10 mouse cellular contexts compared by ENCODE assay signal in genomic region chrX:100728947-100729346, GRCm38 (mm10). TPM values are rescaled to one million over a fixed set of nuclear protein-coding genes. Genes with fewer than 3 reads are reported as not detected.
DNase-seq lines count a peak whose midpoint lies in the region; ATAC-seq lines count a peak whose summit lies in the region.
"Had no signal": no experiment of that assay in that cellular context is flagged by ENCODE, and none has a peak within 500 bp of the region (broad histone marks: within the 10 kb centered on the region; RNA-seq: fewer than 3 reads in every experiment).

No protein-coding gene starts in this region.

- H3K4me2 ChIP-seq in lung, embryonic 15.5 days: no peak overlapping the region
- H3K4me2 ChIP-seq in midbrain, embryonic 16.5 days (ENCODE audit: low read length): no peak overlapping the region
- H3K4me2 ChIP-seq in liver, embryonic 11.5 days: no peak overlapping the region

- peak; percentile 41; the same call in 1 of the 2 replicates for ATAC-seq in lung, embryonic 15.5 days (ENCODE audit: borderline replicate concordance, extremely low read depth, low FRiP score, low TSS enrichment)
- peak; percentile 61 for ATAC-seq in midbrain, embryonic 16.5 days
- no peak for ATAC-seq in liver, embryonic 11.5 days (replicated peaks; ENCODE audit: low FRiP score)

- DNase-seq in cerebellum, adult 9-11 months: peak; percentile 2
- no peak for DNase-seq in cerebellum, adult 8-10 months
- no peak for DNase-seq in lung, postnatal 25 days (ENCODE audit: low spot score)
- DNase-seq in heart, postnatal 4 days: peak; percentile 65
- DNase-seq in thymus, postnatal 0 days (ENCODE audit: low spot score): no peak
- no peak for DNase-seq in liver, embryonic 11.5 days (ENCODE audit: low spot score)

- H3K36me3 ChIP-seq in lung, embryonic 15.5 days: peaks cover 13% of the 10 kb centered on the region; the same call in 1 of the 2 replicates
- H3K36me3 ChIP-seq in midbrain, embryonic 16.5 days (ENCODE audit: control insufficient read depth, insufficient read depth, low read length): no peaks in the 10 kb centered on the region
- no peaks in the 10 kb centered on the region; the same call in 1 of the 2 replicates for H3K36me3 ChIP-seq in liver, embryonic 11.5 days (ENCODE audit: control insufficient read depth, insufficient read depth, low read length)

- no peak overlapping the region for H3K9ac ChIP-seq in lung, embryonic 15.5 days
- H3K9ac ChIP-seq in midbrain, embryonic 16.5 days (ENCODE audit: low read depth, low read length): no peak overlapping the region
- no peak overlapping the region for H3K9ac ChIP-seq in liver, embryonic 11.5 days (ENCODE audit: low read depth, low read length)
- H3K9ac ChIP-seq: limb, embryonic 13.5 days had no signal

- H3K9me3 ChIP-seq in lung, embryonic 15.5 days: no peaks in the 10 kb centered on the region
- H3K9me3 ChIP-seq in midbrain, embryonic 16.5 days (replicated peaks; ENCODE audit: control insufficient read depth, low read length, poor library complexity, severe bottlenecking): no peaks in the 10 kb centered on the region
- H3K9me3 ChIP-seq in liver, embryonic 11.5 days (ENCODE audit: control insufficient read depth, low read length): no peaks in the 10 kb centered on the region
- H3K9me3 ChIP-seq: limb, embryonic 13.5 days had no signal

- 0 out of 2 replicates have a peak, but pooled peaks cover 4% of the 10 kb centered on the region for H3K27me3 ChIP-seq in lung, embryonic 15.5 days
- no peaks in the 10 kb centered on the region for H3K27me3 ChIP-seq in midbrain, embryonic 16.5 days (ENCODE audit: control insufficient read depth, insufficient read depth, low read depth, low read length)
- peaks cover 16% of the 10 kb centered on the region for H3K27me3 ChIP-seq in liver, embryonic 11.5 days (replicated peaks; ENCODE audit: control insufficient read depth, insufficient read depth, low read length)

- H3K4me1 ChIP-seq in lung, embryonic 15.5 days: 0 out of 2 replicates have a peak, but pooled peaks cover 4% of the 10 kb centered on the region
- H3K4me1 ChIP-seq in midbrain, embryonic 16.5 days (ENCODE audit: control insufficient read depth, insufficient read depth, low read length): peaks cover 5% of the 10 kb centered on the region; the same call in 1 of the 2 replicates
- no peaks in the 10 kb centered on the region for H3K4me1 ChIP-seq in liver, embryonic 11.5 days (replicated peaks; ENCODE audit: control insufficient read depth, insufficient read depth, low read length)
- H3K4me1 ChIP-seq: limb, embryonic 13.5 days had no signal

- WGBS in lung, embryonic 15.5 days: 35% methylated on average over 1 of the region's 1 CpGs
- WGBS in midbrain, embryonic 16.5 days: 27% methylated on average over 1 of the region's 1 CpGs
- 43% methylated on average over 1 of the region's 1 CpGs for WGBS in liver, embryonic 11.5 days

- no peak overlapping the region for H3K4me3 ChIP-seq in lung, embryonic 15.5 days
- H3K4me3 ChIP-seq in midbrain, embryonic 16.5 days (ENCODE audit: low read depth, low read length): no peak overlapping the region
- no peak overlapping the region for H3K4me3 ChIP-seq in liver, embryonic 11.5 days (ENCODE audit: low read depth, low read length)
- H3K4me3 ChIP-seq: limb, embryonic 13.5 days had no signal

- H3K27ac ChIP-seq in lung, embryonic 15.5 days: no peak overlapping the region
- H3K27ac ChIP-seq in midbrain, embryonic 16.5 days (ENCODE audit: low read length): peak overlapping the region; percentile 50
- H3K27ac ChIP-seq in liver, embryonic 11.5 days (ENCODE audit: low read depth, low read length): no peak overlapping the region
- H3K27ac ChIP-seq: limb, embryonic 13.5 days had no signal

RNA-seq across cellular contexts. Expression of gene Gdpd2, which starts 0.7 kb away (rescaled TPM):
- polyA plus RNA-seq in lung, embryonic 15.5 days (2015; fragmentation: Nextera tagmentation; extraction: Ambion mirVana): 0.29 and 0.44 TPM in 2 replicates
- total RNA-seq in heart, postnatal 4 days (2021): under 1 TPM; 0.32 to 0.41 TPM
- 41.6 and 54.6 TPM in 2 replicates for polyA plus RNA-seq in midbrain, embryonic 16.5 days (2015; fragmentation: Nextera tagmentation; extraction: Ambion mirVana)
- 0.23 and 0.37 TPM in 2 replicates for polyA plus RNA-seq in thymus, postnatal 0 days (2015; fragmentation: Nextera tagmentation; extraction: Ambion mirVana)
- 0.14 and 0.19 TPM in 2 replicates for polyA plus RNA-seq in liver, embryonic 11.5 days (2014; fragmentation: Nextera tagmentation; extraction: Ambion mirVana)
- total RNA-seq: gastrocnemius, adult 8-10 months had no signal

RNA-seq across cellular contexts. Expression of gene Dlg3, which starts 38.6 kb away (rescaled TPM):
- polyA plus RNA-seq in lung, embryonic 15.5 days (2015; fragmentation: Nextera tagmentation; extraction: Ambion mirVana): 2.7 and 4.0 TPM in 2 replicates
- total RNA-seq in heart, postnatal 4 days (2021): 1 to 10 TPM; 4.6 to 5.3 TPM
- polyA plus RNA-seq in midbrain, embryonic 16.5 days (2015; fragmentation: Nextera tagmentation; extraction: Ambion mirVana): 8.0 and 10.5 TPM in 2 replicates
- 2.2 and 2.3 TPM in 2 replicates for polyA plus RNA-seq in thymus, postnatal 0 days (2015; fragmentation: Nextera tagmentation; extraction: Ambion mirVana)
- polyA plus RNA-seq in liver, embryonic 11.5 days (2014; fragmentation: Nextera tagmentation; extraction: Ambion mirVana): 2.7 and 3.0 TPM in 2 replicates

Comparison
In these comparisons a context has a peak if more than half of its experiments do, and no peak if none do; other contexts are left out.
1. DNase-seq: peak in cerebellum, adult 9-11 months (single experiment) and heart, postnatal 4 days (single experiment); none in cerebellum, adult 8-10 months (single experiment), lung, postnatal 25 days (single experiment), thymus, postnatal 0 days (single experiment) and liver, embryonic 11.5 days (single experiment).
2. RNA of gene Gdpd2, which starts 0.7 kb away (polyA plus RNA-seq): 41.6 to 54.6 TPM in midbrain, embryonic 16.5 days; 0.29 to 0.44 TPM in lung, embryonic 15.5 days, 0.23 to 0.37 TPM in thymus, postnatal 0 days and 0.14 to 0.19 TPM in liver, embryonic 11.5 days; every median in the first group is over 10 times any median in the second.